Mouse (Mus musculus) liver, embryonic 14.5 days (tissue): ENCODE results near the gene Cdkl1. TPM values are rescaled to one million over a fixed set of nuclear protein-coding genes. Genes with fewer than 3 reads are reported as not detected.
A peak's percentile ranks its signal among the peaks of the same experiment; 100 is the strongest.

Experiments
- ATAC-seq: fragments of 200-750 bp; cut with Nextera tagmentation; 2 replicates; pipeline ENCODE4 v1.8.0; 2017; ENCODE audit warnings: moderate number of reproducible peaks, mild to moderate bottlenecking, moderate library complexity; ENCODE audit not compliant: insufficient read depth
- DNase-seq, 3 experiments: peaks; one replicate each; pipeline ENCODE4 v3.0.0-alpha.2; 2012 to 2013; ENCODE audit warnings: low read depth in 3 of 3, low spot score in 3 of 3
- H3K27ac ChIP-seq: fragments of 300-500 bp; sonication (generic); 2 replicates; pipeline ENCODE4 v1.5.1; 2014; ENCODE audit warnings: moderate library complexity, mild to moderate bottlenecking, control low read depth, inconsistent platforms
- H3K27me3 ChIP-seq: fragments of 300-500 bp; sonication (generic); 2 replicates; pipeline ENCODE4 v1.6.1; 2014; ENCODE audit warnings: mild to moderate bottlenecking, low read length, moderate library complexity; ENCODE audit not compliant: control insufficient read depth, insufficient read depth
- H3K36me3 ChIP-seq: fragments of 300-500 bp; sonication (generic); replicated peaks from 2 replicates; pipeline ENCODE4 v1.6.1; 2014; ENCODE audit warnings: low read depth; ENCODE audit not compliant: control insufficient read depth, insufficient read depth
- H3K4me1 ChIP-seq, 2 experiments: fragments of 200-500 bp in 1 of 2; fragments of 300-500 bp in 1 of 2; sonication (generic) in 1 of 2; replicated peaks; 2 replicates each; pipeline ENCODE4 v1.6.1; 2012 to 2014; ENCODE audit warnings: antibody characterized with exemption in 1 of 2, inconsistent platforms in 1 of 2, low read length in 1 of 2; ENCODE audit not compliant: control insufficient read depth in 2 of 2, insufficient read depth in 2 of 2
- H3K4me2 ChIP-seq: fragments of 300-500 bp; sonication (generic); 2 replicates; pipeline ENCODE4 v1.6.1; 2014; ENCODE audit warnings: low read depth, mild to moderate bottlenecking, control low read depth, moderate library complexity
- H3K4me3 ChIP-seq, 2 experiments: fragments of 200-500 bp in 1 of 2; fragments of 300-500 bp in 1 of 2; sonication (generic) in 1 of 2; 2 replicates each; pipeline ENCODE4 v1.5.1; 2012 to 2014; ENCODE audit warnings: low read depth in 2 of 2, low read length in 2 of 2, mild to moderate bottlenecking in 2 of 2, control low read depth in 1 of 2, inconsistent platforms in 1 of 2, moderate library complexity in 1 of 2; ENCODE audit not compliant: insufficient read depth in 1 of 2
- H3K9ac ChIP-seq: fragments of 300-500 bp; sonication (generic); replicated peaks from 2 replicates; pipeline ENCODE4 v1.6.1; 2014; ENCODE audit warnings: mild to moderate bottlenecking, control low read depth, moderate library complexity
- H3K9me3 ChIP-seq: fragments of 300-500 bp; sonication (generic); 2 replicates; pipeline ENCODE4 v1.6.1; 2016; ENCODE audit warnings: low read length, mixed read lengths; ENCODE audit not compliant: control insufficient read depth
- CTCF ChIP-seq: IDR thresholded peaks from 2 replicates; pipeline ENCODE4 v1.5.1; 2016; ENCODE audit warnings: antibody characterized with exemption, low read depth, control low read depth
- EP300 ChIP-seq: IDR thresholded peaks from 2 replicates; pipeline ENCODE4 v1.6.1; 2016; ENCODE audit warnings: antibody characterized with exemption, low read depth
- WGBS: fragments of 180-500 bp; shearing (Covaris S2); extraction: QIAGEN DNeasy Blood & Tissue Kit; methylation state at CpG from one replicate; pipeline ENCODE4 v1.1.7; 2014; ENCODE audit not compliant: insufficient replicate concordance; 5-methylcytosine and 5-hydroxymethylcytosine counted together
- polyA plus RNA-seq, 2 experiments: library from polyadenylated mRNA; depleted of rRNA in 1 of 2; stranded (reverse) in 1 of 2; unstranded in 1 of 2; fragments of >200 nt; fragmentation: Nextera tagmentation in 1 of 2; extraction: Ambion mirVana in 1 of 2; gene quantifications; 2 replicates each; pipeline versions ENCODE4 v1.2.1 to v1.2.3; 2012 to 2014

The Cdkl1 gene
- 0.48 and 0.80 TPM in 2 replicates for polyA plus RNA-seq (2012; rRNA removed)
- 1.4 and 1.7 TPM in 2 replicates for polyA plus RNA-seq (2014; fragmentation: Nextera tagmentation; extraction: Ambion mirVana)

GRCm38 (mm10) chr12:69790530-69791505 is at the start of gene Cdkl1:
Cdkl1 (minus strand) TSS chr12:69791267.
- peak within 1 kb of the TSS; percentile 43 for H3K27ac ChIP-seq
- WGBS: 1% methylated on average over 45 of the region's 45 CpGs
- peaks cover 22 to 34% of the 10 kb centered on the region in 2 experiments for H3K4me1 ChIP-seq
- DNase-seq (peak in 2 of 3 experiments; percentile 36 to 40), ATAC-seq (peak; percentile 98)
- no peaks in the 10 kb centered on the region for H3K36me3 ChIP-seq
- no peaks in the 10 kb centered on the region for H3K9me3 ChIP-seq
- H3K4me3 ChIP-seq: peak within 1 kb of the TSS; percentile 55 to 65
- peak within 1 kb of the TSS; percentile 71 for H3K9ac ChIP-seq
- peak within 1 kb of the TSS; percentile 96 for H3K4me2 ChIP-seq
- H3K27me3 ChIP-seq: peaks cover 29% of the 10 kb centered on the region
- no peak for TF ChIP-seq EP300
- 0 out of 2 replicates have a peak, but pooled peaks have one; percentile 2 for TF ChIP-seq CTCF

DNA sequence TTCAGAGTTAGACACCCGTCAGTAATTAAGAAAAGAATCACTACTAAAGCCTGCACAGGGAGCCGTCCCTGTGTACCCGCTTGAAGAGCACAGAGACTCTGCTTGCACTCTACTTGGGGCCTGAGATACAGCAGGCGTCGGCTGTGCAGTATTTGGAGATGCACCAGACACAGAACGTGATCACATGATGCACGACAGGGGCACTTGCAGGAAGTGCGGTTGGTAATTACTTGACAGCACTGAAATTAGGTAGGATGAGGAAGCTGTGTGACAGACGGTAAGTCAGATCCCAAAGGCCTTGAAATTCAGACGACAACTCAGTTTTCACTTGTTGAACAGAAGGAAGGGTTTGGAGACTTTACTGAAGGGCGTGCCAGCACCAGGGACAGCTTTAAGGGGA is 47.3 kb upstream of the Cdkl1 start:
- no peaks in the 10 kb centered on the region for H3K9me3 ChIP-seq
- H3K36me3 ChIP-seq: peaks cover 33% of the 10 kb centered on the region
- no peaks in the 10 kb centered on the region for H3K4me1 ChIP-seq
- no peak overlapping the region for H3K9ac ChIP-seq
- DNase-seq (no peak), ATAC-seq (no peak)
- H3K27me3 ChIP-seq: no peaks in the 10 kb centered on the region
- no peak overlapping the region for H3K4me2 ChIP-seq
- no peak overlapping the region for H3K27ac ChIP-seq
- H3K4me3 ChIP-seq: no peak overlapping the region
- TF ChIP-seq CTCF (no peak), EP300 (no peak)
- WGBS: 50% methylated on average over 11 of the region's 11 CpGs

DNA sequence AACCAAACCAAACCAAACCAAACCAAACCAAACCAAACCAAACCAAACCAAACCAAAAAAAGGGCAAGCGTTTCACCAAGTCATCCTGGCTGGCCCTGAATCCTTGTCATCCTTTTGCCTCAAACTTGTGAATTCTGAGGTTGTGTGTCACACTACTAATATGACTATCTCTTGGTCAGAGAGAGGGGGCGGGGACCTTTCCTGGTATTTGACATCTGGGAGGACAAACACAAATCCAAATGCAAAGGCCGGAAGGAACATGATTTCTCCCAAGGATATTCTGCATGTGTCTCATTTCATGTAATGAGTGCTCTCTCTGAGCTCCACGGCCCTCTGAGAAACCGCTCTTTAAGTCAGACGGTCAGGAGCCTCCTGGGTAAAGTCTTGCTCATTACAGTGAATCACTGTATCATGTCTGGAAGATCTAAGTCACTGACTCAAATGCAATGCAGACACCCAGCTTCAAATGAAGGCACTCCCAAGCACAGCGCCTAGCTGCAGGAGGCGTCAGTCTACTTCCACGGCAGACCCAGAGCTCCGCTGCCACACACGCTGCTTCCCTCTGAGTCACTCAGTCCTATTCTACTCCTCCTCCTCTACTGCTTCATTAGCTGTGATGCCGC is 43.0 kb upstream of the Cdkl1 start:
- Histone ChIP-seq H3K27me3 (no peaks in the 10 kb centered on the region), H3K36me3 (peaks cover 21% of the 10 kb centered on the region), H3K27ac (no peak overlapping the region), H3K9me3 (no peaks in the 10 kb centered on the region), H3K4me3 (no peak overlapping the region), H3K4me2 (no peak overlapping the region), H3K9ac (no peak overlapping the region), H3K4me1 (no peaks in the 10 kb centered on the region)
- 88% methylated on average over 12 of the region's 12 CpGs for WGBS
- no peak for ATAC-seq
- TF ChIP-seq EP300: no peak
- no peak for TF ChIP-seq CTCF
- no peak for DNase-seq

DNA sequence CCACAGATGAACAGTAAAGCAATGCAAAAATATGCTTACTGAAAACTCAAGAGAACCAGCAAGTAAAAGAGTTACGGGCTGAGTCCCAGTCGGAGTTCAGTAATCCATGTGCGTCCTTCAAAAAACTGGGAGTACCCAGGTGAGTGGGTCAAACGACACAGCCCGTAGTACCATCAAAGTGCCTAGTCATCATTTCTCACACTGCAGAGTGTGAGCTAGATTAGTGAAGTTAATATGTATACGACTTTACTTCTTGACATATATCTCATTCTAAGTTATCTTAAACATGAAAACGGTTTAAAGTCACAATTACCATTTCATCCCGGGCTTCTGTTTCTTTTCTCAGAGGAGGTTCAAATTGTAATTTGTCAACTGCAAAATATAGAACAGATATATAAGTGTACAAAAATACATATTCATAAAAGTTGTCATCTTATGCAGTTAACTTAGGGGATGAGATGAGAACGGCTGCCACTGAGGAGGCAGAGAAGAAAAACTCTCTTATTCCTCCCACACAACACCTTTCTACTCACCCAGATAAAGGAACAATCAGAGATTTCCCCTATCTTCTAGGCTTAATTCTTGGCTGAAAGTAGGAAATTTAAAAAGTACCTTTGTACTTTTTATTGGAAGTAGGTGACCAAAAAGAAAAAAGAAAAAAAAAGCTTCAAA is 40.3 kb upstream of the Cdkl1 start:
- peaks cover 35% of the 10 kb centered on the region for H3K36me3 ChIP-seq
- H3K27me3 ChIP-seq: no peaks in the 10 kb centered on the region
- 85% methylated on average over 9 of the region's 9 CpGs for WGBS
- no peaks in the 10 kb centered on the region for H3K4me1 ChIP-seq
- no peak overlapping the region for H3K4me2 ChIP-seq
- DNase-seq (no peak), ATAC-seq (no peak)
- no peak overlapping the region for H3K4me3 ChIP-seq
- TF ChIP-seq EP300 (no peak), CTCF (no peak)
- no peak overlapping the region for H3K9ac ChIP-seq
- no peak overlapping the region for H3K27ac ChIP-seq
- no peaks in the 10 kb centered on the region for H3K9me3 ChIP-seq

- 78% methylated on average over 2 of the region's 2 CpGs for WGBS
- TF ChIP-seq EP300 (no peak), CTCF (no peak)
- Histone ChIP-seq H3K36me3 (peaks cover 49% of the 10 kb centered on the region), H3K4me3 (no peak overlapping the region), H3K9ac (no peak overlapping the region), H3K27ac (no peak overlapping the region), H3K9me3 (no peaks in the 10 kb centered on the region), H3K27me3 (no peaks in the 10 kb centered on the region), H3K4me2 (no peak overlapping the region), H3K4me1 (no peaks in the 10 kb centered on the region)
- DNase-seq: no peak
- ATAC-seq: no peak
Observed at GRCm38 (mm10) chr12:69828214-69828613, 37.1 kb upstream of the Cdkl1 start.
